Mouse (Mus musculus): ENCODE results near the gene Cdh8.

Gene Cdh8

GRCm38 (mm10) chr8:99415966-99416781 is at the start of gene Cdh8:
TSS of gene Cdh8 (minus strand) at chr8:99416471.
- DNase-seq: peak; percentile 73

DNA sequence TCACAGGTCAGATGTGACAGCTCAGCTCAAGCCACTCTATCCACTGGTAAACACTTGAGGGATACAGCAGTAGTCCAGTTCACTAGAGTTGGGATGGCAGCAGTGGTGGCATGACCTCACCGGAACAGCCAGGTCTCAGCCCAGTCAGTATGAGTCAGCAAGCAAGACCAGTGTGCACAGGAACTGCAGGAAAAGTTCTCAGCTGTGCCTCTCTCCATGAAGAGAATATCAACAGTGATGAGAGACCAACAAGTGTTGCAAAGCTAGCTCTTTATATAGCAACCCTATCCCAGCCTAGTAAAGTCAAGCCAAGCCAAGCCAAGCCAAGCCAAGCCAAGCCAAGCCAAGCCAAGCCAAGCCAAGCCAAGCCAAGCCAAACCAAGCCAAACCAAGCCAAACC is 30.2 kb upstream of the Cdh8 start:
- no peak for DNase-seq

DNA sequence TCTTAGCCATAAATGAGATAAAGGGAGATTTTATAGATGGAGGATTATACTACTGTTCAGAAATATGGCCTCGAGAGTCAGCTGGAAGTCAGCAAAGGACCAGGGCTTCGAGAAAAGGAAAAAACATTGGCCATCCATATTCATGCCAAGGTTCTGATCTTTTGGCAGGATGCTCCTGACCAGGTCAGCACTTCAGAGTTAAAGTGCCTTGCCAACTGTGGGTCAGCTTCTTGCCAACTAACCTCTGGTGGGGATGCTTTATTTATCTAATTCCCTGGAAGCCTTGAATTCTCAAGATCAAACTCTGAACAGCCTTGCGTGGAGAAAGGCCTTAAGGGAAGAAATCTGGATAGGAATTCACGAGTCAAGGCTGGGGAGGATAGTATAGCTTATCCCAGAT is 9.6 kb upstream of the Cdh8 start:
- no peak for DNase-seq

DNA sequence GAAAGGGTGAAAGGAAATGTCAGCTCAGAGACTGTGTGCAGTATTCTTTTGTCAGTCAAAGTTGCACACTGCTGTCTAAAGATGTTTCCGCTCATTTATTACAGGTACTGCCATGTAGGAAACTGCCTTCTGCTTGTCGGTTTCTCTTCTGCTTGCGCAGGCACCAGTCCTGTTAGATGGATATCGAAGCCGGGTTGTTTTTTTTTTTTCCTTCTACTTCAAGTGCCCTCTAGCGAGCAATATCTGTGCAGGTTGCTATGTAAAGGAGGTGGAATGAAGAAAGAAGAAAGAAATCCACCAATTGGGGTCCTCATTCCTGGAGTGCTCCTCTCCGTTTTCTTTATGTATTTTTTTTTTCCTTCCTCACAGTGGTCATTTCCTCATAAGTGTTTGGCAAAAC is 5.2 kb upstream of the Cdh8 start:
- DNase-seq: no peak

GRCm38 (mm10) chr8:99419726-99420125 is 3.5 kb upstream of the Cdh8 start:
- no peak for DNase-seq

DNA sequence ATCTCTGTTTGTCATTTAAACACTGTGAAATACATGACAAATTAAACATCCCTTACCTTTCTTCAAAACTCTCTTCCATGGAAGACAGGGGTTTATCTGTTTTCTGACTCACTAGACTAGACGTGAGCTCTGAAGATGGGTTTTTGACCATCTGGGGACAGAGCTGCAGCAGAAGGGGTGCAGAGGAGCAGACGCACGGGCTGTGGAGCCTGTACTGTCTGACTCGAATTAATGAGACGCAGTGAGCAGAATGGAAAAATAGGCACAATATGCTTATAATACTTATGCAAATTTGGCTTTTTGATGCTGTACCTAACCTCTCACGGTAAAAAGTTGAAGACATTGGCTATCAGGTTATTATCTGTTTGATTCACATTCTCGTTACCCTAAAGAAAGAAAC is 1.2 kb upstream of the Cdh8 start:
- DNase-seq: no peak

GRCm38 (mm10) chr8:99415076-99415965 is 950 bp downstream of the Cdh8 start:
- peak; percentile 57 for DNase-seq

DNA sequence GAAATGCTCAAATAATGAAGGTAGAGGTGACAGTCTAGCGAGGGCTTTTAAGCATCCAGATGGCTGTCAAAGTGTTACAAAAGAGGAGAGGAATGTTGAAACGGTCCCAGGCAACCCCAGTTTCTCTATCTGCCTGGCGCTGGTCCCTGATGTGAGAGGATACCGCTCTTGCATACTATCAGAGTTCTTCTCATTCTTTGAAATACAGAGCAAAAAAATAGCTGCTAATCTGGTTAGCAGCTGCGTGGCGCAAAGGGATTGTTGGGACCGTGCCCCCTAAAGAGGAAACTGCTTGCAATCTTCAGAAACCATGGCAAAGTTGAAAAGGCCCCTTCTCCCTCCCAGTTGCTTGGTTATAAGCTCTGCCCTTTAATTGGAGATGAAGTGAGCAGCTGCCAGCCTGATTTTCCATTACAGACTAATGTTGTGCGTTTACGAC is 1.8 kb downstream of the Cdh8 start:
- no peak for DNase-seq

DNA sequence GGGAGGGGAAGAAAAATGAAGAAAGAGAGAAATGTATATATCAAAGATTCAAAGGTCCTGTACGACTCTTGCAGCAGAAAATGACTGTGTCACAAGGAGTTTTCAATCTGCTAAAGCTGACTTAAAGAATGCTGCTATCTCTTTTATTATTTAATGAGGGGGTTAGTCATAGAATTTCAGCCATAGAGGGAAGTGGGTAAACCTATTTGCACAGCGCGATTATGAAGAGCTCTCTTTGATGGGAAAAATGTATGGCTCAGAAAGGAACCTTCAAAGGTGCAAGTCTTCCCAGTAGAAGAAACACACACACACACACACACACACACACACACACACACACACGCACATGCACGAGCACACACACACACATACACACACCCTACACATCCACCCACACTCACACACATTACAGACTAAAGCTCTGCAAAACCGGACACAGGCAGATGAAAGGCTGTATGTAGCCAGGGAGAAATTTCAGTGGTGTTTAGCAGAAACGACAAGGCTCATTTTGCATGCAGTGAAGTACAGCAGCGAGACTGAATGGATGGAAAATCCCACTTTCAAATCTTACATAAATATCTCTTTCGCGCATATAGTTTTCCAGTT is 2.3 kb downstream of the Cdh8 start:
- no peak for DNase-seq

- DNase-seq: no peak
Measured at GRCm38 (mm10) chr8:99393908-99394307, 22.4 kb downstream of the Cdh8 start.

DNA sequence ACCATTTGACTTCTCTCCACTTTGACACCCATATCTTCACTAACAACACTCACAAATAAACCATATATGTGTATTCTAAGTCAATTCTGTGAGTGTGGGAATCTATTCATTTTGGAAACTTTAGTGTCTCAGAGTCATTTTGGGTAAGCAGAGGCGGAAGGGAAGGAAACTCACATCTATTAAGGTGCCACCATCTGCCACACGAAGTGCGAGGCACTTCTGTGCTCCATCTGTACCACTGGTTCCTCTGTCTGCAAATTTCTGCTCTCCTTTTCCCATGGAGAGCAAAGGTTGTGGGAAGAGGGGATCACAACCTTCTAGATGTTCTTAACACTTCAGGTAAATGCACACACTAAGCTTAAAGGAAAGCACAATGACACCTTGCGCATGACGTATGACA is 46.2 kb downstream of the Cdh8 start:
- DNase-seq: no peak

DNA sequence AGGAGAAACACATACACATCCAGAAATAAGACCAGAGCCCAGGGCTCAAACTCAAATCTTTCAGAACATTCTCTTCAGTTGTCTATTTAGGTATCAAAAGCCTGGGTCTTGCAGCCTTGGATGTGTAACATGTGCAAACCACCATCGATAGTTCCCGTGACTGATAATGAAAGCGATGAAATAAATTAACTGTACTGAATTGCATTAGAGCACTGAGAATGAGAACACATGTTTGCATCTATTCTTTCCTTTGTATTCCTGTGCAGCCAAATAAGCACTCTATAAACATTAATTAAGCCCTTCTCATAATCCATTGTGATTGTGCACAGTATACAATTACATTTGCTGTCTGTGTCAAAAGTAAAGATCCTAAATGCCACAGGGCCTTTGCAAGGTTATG is 47.1 kb downstream of the Cdh8 start:
- DNase-seq: no peak

GRCm38 (mm10) chr8:99368449-99368848 is 47.8 kb downstream of the Cdh8 start:
- DNase-seq: no peak

- DNase-seq: no peak
Measured at GRCm38 (mm10) chr8:99353923-99354322, 62.3 kb downstream of the Cdh8 start.

GRCm38 (mm10) chr8:99353221-99353620 is 63.0 kb downstream of the Cdh8 start:
- DNase-seq: no peak

GRCm38 (mm10) chr8:99349456-99349855 is 66.8 kb downstream of the Cdh8 start:
- no peak for DNase-seq

GRCm38 (mm10) chr8:99348618-99349017 is 67.7 kb downstream of the Cdh8 start:
- DNase-seq: no peak

- DNase-seq: no peak
Measured at GRCm38 (mm10) chr8:99339310-99339709, 77.0 kb downstream of the Cdh8 start.

- DNase-seq: no peak
Measured at GRCm38 (mm10) chr8:99327559-99327958, 88.7 kb downstream of the Cdh8 start.

GRCm38 (mm10) chr8:99314561-99314960 is 101.7 kb downstream of the Cdh8 start:
- no peak for DNase-seq

- no peak for DNase-seq
Measured at GRCm38 (mm10) chr8:99304184-99304583, 112.1 kb downstream of the Cdh8 start.

DNA sequence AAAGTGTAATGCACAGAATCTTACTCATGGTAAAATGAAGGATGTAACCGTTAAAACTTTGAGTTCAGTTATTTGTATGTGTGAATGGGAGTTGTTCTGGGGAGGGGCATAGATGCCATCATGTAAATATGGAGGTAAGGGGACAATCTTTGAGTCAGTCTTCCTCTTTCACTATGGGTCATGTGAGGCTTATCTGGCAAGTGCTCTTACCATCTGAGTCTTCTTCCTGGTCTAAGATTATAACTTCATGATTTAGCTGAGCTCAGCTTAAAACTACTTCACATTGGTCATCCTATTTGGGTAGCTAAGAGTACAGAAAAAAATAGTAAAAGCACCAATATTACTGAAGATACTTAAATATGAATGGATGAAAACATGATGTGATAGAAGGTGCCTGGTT is 126.1 kb downstream of the Cdh8 start:
- DNase-seq: no peak

DNA sequence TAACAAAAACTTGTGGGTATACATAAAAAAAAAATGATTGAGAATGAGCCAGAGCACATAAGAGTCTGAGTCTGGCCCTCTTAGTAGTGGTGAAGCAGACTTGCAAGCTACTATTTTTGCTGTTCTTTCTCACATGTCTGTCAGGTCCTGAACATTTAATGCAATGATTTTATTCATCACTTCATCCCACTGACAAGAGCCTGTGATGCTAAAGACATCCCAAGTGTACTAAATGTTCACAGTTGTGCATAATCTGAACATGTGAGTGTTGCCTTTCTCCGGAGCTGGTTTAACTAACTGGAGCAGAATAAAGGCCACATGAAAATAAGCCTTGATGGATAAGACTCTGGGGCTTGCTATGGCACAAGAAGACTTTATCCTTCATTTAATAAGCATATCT is 131.2 kb downstream of the Cdh8 start:
- DNase-seq: no peak

DNA sequence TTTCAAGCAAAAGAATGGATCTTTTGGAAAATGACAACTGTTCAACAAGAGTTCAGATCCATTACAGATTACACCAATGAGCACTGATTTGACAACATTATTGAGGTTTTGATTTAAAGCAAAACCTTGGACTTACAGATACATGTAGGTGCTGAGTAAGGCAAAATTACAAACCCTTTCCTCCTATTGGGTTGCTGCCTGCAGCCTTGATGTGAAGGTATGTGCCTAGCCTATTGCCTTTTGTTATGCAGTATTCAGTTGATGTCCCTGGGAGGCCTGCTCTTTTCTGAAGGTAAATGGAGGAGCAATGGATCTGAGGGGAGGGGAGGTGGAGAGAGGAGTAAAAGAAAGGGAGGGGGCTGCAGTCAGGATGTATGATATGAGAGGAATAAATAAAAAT is 135.9 kb downstream of the Cdh8 start:
- no peak for DNase-seq

Measured in right cerebral cortex, postnatal 14 days (tissue).